Mouse (Mus musculus) gonadal fat pad, adult 2 months (tissue): Measurements from ENCODE around the gene Zfp819. TPM values are rescaled to one million over a fixed set of nuclear protein-coding genes. Genes with fewer than 3 reads are reported as not detected.
"Not testable (repeated sequence)": the region's sequence is repeated elsewhere in the genome, so short reads cannot be mapped to it uniquely, and the experiment has no call there.

ENCODE experiments used
- DNase-seq: peaks from one replicate; pipeline ENCODE4 v3.0.0-alpha.2; 2012; ENCODE audit warnings: low read depth
- polyA plus RNA-seq: library from polyadenylated mRNA; depleted of rRNA; stranded (reverse); fragments of >200 nt; gene quantifications from 2 replicates; pipeline ENCODE4 v1.2.3, GENCODE M21; 2012; rRNA removed

Zfp819 gene
- polyA plus RNA-seq, 1 experiment, result 0.08 TPM

DNA sequence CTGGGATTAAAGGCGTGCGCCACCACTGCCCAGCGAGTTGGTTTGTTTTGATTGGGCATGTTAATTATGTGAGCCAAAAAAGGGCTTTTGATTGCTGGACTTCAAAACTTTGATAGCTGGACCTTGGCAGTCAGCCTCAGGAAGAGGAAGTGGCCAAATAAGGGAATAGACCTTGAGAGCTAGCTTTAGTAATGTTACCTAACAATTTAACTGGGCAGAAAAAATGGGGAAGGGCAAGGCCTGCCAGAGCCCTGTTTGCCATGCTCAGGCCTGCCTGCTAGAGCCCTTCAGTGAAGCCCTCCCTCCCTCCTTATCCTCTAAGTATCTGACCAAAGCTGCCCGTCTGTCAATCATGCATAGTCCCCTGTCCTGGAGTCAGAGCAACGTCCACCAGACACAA, 35.6 kb downstream of the Zfp819 start:
- DNase-seq, result no peak

DNA sequence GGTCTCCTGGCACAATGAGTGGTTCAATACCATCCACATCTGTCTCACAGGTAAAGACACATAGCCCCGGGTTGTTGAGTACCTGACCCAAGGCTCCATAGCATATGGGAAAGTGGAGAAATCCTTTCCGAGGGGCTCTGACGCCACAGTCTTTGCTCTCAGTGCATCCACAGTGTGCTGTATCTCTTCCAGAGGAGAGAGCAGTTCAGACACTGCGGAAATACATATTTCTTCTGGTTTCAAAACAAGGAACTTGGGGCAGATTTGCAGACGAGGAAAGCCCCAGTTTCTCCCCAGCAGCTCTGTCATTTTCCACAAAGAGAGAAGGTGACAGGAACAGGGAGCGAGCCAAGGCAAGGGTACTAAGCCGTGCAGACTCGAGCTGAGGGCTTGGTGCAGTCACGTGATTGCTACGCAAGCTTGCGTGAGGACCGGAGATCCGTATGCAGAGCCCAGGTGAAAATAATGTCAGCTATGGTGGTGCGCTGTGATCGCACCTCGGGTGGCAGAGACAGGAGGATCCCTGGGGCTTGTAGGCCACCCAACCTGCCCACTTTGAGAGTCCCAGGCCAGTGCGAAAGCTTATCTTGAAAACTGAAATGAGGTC, 36.2 kb downstream of the Zfp819 start:
- no peak for DNase-seq

DNA sequence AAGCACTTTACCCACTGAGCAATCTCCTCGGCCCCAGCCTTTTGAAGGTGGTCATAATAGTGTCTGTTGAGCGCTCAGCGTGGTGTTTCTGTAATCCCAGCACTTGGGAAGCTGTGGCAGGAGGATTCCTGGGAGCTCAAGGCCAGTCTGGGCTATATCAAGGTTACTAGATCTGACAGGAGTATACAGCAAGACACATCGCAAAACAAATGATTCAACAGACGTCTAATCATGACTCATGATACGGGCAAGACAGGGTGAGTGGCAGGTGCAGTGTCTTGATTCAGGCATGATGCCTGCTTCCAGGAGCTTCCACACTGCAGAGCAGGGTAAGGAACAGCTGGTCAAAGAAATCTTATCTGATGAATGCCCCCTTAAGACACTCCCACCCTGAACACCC, 45.7 kb downstream of the Zfp819 start:
- DNase-seq, result no peak

DNA sequence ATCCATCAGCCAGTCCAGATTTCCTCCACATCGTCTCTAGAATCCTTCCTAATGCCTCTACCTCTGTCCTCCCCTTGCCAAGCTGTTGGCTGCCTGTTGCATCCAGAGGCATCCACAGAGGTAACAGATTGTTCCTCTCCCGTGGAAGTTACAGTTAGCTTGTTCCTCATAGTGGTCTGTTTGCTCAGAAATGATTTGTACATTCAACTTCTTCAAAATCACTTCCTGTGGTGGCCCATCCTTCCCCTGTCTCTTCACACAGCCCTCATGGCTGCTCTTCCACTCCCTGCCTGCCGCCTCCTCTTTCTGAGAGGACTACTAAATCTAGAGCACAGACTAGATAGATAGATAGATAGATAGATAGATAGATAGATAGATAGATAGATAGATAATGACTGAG, 47.5 kb downstream of the Zfp819 start:
- no peak for DNase-seq

DNA sequence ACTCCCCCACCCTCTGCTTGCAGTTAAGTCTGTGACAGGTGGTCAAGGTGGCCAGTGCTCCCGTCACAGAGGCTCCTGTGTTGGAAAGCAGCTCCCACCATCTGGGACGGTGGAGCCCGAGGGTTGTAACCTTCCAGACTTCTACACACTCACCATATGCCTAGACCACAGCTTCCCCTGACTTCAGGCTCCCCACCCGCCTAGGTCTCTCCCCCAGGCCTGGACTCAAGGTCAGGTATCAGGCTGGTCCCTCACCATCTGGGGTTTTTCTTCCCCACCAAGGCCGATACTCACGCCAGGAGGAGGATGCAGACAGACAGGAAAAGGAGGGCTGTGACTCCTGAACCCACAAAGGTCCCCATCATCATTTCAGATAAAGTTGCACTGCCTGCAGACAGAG, 49.3 kb downstream of the Zfp819 start:
- no peak for DNase-seq

DNA sequence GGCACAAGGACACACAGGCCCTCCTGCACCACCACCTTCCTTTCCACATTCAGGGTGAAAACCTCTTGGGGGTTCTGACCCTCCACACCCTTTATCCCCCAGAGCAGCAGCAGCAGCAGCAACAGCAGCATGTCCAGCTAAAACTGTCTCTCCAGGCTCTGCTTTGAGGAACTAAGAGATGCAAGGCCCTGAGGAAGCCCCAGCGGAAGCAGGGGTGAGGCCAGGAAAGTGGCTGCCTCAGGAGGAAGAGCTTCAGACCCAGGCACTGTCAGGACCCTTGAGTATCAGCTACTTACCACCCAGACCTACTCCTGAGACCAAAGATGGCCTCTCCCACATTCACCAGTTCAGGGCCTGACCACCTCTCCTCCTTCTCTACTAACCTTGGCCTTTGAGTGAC, 53.0 kb downstream of the Zfp819 start, which contains the start of gene Siglece:
Siglece (minus strand) TSS at position 160 of the 400 bp plus-strand sequence.
- DNase-seq, result no peak

DNA sequence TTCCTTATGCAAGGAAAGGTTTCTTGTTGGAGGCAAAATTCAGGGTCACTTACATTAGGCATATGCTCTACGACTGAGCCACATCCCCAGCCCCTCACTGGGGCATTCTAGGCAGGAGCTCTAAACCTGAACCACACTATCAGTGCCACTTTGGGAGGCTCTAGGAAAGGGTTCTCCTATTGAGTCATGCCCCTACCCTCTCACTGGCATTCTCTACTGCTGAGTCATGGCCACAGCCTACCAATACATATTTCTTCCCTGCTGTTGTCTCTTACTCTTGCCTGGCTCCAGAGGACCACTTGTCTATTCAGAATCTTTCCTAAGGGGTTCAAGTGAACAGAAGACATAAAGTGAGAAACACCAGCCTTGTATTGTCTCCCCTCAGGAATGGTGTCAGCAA, 55.8 kb downstream of the Zfp819 start:
- DNase-seq, result no peak

DNA sequence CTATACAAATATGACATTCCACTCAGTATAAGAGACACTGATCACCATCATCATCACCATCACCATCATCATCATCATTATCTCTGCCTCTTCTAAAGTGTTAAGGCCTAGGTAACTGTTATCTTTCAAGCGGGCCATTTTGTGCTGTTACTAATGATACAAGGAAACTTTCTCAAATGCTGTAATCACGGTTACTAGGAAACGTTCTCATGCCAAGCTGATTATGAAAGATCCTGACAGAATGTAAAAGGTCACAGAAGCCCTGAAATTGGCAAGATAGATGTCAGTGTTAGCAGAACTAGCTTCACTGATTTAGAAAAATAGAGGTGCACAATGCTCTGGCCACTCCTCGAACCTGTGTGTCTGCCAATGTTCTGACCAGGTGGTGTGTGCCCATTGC, 60.3 kb downstream of the Zfp819 start:
- DNase-seq, result not testable (repeated sequence)

Other genes starting within 250 kb of the Zfp819 start
- 2.0 and 2.2 TPM in 2 replicates for gene Siglecg, start 199.0 kb upstream of the Zfp819 start, polyA plus RNA-seq
- gene Lim2, start 179.5 kb upstream of the Zfp819 start, polyA plus RNA-seq, result 0.04 TPM in 1 of 2 replicates, not detected in the other
- gene Nkg7, start 170.1 kb upstream of the Zfp819 start, polyA plus RNA-seq, result 3.1 and 4.1 TPM in 2 replicates
- 0.27 and 0.38 TPM in 2 replicates for gene Cldnd2, start 166.4 kb upstream of the Zfp819 start, polyA plus RNA-seq
- gene Etfb, start 163.1 kb upstream of the Zfp819 start, polyA plus RNA-seq, result 171 and 189 TPM in 2 replicates
- 3.0 and 3.3 TPM in 2 replicates for gene Gm45233, start 163.0 kb upstream of the Zfp819 start, polyA plus RNA-seq
- gene Vsig10l, start 144.0 kb upstream of the Zfp819 start, polyA plus RNA-seq, result 4.7 and 5.2 TPM in 2 replicates
- 0.95 and 1.3 TPM in 2 replicates for gene Iglon5, start 117.1 kb upstream of the Zfp819 start, polyA plus RNA-seq
- gene 4931406B18Rik, start 101.2 kb upstream of the Zfp819 start, polyA plus RNA-seq, result not detected in 2 replicates
- 11.1 and 11.2 TPM in 2 replicates for gene Cd33, start 62.7 kb upstream of the Zfp819 start, polyA plus RNA-seq
- gene Zfp658, start 44.9 kb upstream of the Zfp819 start, polyA plus RNA-seq, result 1.9 and 2.4 TPM in 2 replicates
- 3.2 and 4.2 TPM in 2 replicates for gene Zfp719, start 27.6 kb upstream of the Zfp819 start, polyA plus RNA-seq
- not detected in 2 replicates for gene Ceacam18, start 27.5 kb downstream of the Zfp819 start, polyA plus RNA-seq
- 3.1 and 5.4 TPM in 2 replicates for gene Siglece, start 53.0 kb downstream of the Zfp819 start, polyA plus RNA-seq
- 11.5 and 15.1 TPM in 2 replicates for gene Ctu1, start 64.8 kb downstream of the Zfp819 start, polyA plus RNA-seq
- 0.13 TPM in 1 of 2 replicates, not detected in the other for gene Klk14, start 83.2 kb downstream of the Zfp819 start, polyA plus RNA-seq
- 0.22 and 0.38 TPM in 2 replicates for gene Klk13, start 105.4 kb downstream of the Zfp819 start, polyA plus RNA-seq
- not detected in 2 replicates for gene Klk12, start 161.7 kb downstream of the Zfp819 start, polyA plus RNA-seq
- 0.28 TPM in 1 of 2 replicates, not detected in the other for gene Klk11, start 167.4 kb downstream of the Zfp819 start, polyA plus RNA-seq
- 0.67 and 1.1 TPM in 2 replicates for gene Klk10, start 173.9 kb downstream of the Zfp819 start, polyA plus RNA-seq
- gene Klk9, start 184.7 kb downstream of the Zfp819 start, polyA plus RNA-seq, result not detected in 2 replicates
- 1.1 and 1.6 TPM in 2 replicates for gene Klk8, start 190.4 kb downstream of the Zfp819 start, polyA plus RNA-seq
- not detected in 2 replicates for gene Klk7, start 204.1 kb downstream of the Zfp819 start, polyA plus RNA-seq
- gene Klk6, start 217.3 kb downstream of the Zfp819 start, polyA plus RNA-seq, result not detected in 2 replicates
- gene Klk5, start 234.8 kb downstream of the Zfp819 start, polyA plus RNA-seq, result not detected in 2 replicates